Mouse (Mus musculus): Measurements from ENCODE around the gene Mars.

DNA sequence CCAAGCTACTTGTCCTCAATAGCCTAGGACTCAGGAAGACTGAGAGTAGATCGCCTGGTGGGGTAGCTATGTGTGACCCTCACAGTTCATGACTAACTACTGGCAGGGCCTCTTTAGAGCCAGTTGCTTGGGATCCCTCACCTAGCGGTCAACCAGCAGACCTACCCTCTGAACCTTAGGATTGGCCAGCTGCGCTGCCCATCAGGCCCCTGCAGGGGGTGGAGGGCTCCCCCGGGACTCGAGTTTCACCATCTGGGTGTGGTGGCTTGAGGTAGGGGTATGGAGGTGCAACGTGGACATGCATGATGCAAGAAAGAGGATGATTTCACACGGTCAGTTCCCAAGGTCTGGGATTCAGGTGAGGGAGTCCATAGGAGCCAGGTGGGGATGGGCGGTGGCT is 40.1 kb upstream of the Mars start:
- no peak for TF ChIP-seq CTCF (IDR thresholded peaks at IDR 0.05; ENCODE audit: borderline replicate concordance, control insufficient read depth, extremely low read depth, insufficient read depth, low read length, poor library complexity)
- no peak for TF ChIP-seq POLR2A (IDR thresholded peaks at IDR 0.05; ENCODE audit: control insufficient read depth, extremely low read depth, insufficient read depth, low read length, poor library complexity)

Data from thymus, adult 2 months (tissue).